Mouse (Mus musculus): ENCODE measurements around the gene Ksr2. TPM values are rescaled to one million over a fixed set of nuclear protein-coding genes. Genes with fewer than 3 reads are reported as not detected.

Gene Ksr2
- total and polyA plus RNA-seq, 2 experiments from 2014 or later, result 8.9 to 14.5 TPM

GRCm38 (mm10) chr5:117671362-117671761 is 257.6 kb downstream of the Ksr2 start:
- Histone ChIP-seq H3K27me3 (ENCODE audit: insufficient read depth, low read length) (no peaks in the 10 kb centered on the region), H3K36me3 (ENCODE audit: insufficient read depth, low read length) (no peaks in the 10 kb centered on the region), H3K9me3 (ENCODE audit: low read length) (no peaks in the 10 kb centered on the region), H3K4me2 (ENCODE audit: low read depth, low read length, poor library complexity, severe bottlenecking) (no peak overlapping the region), H3K4me3 (ENCODE audit: low read depth, low read length) (no peak overlapping the region), H3K4me1 (ENCODE audit: insufficient read depth, low read length) (no peaks in the 10 kb centered on the region), H3K27ac (ENCODE audit: low read depth, low read length) (no peak overlapping the region), H3K9ac (replicated peaks; ENCODE audit: low read length, poor library complexity, severe bottlenecking) (no peak overlapping the region)
- no peak for DNase-seq (ENCODE audit: low spot score)
- WGBS, result 59% methylated on average over 6 of the region's 6 CpGs
- no peak for TF ChIP-seq CTCF (IDR thresholded peaks at IDR 0.05)
- ATAC-seq (ENCODE audit: low FRiP score), result no peak

- no peak for TF ChIP-seq CTCF (IDR thresholded peaks at IDR 0.05)
These were observed 262.0 kb downstream of the Ksr2 start for GRCm38 (mm10) chr5:117675840-117676239.

GRCm38 (mm10) chr5:117677231-117677630 is 263.4 kb downstream of the Ksr2 start:
- ATAC-seq (ENCODE audit: low FRiP score) (no peak), DNase-seq (ENCODE audit: low spot score) (no peak)
- Histone ChIP-seq H3K4me3 (ENCODE audit: low read depth, low read length) (no peak overlapping the region), H3K9me3 (ENCODE audit: low read length) (no peaks in the 10 kb centered on the region), H3K9ac (replicated peaks; ENCODE audit: low read length, poor library complexity, severe bottlenecking) (no peak overlapping the region), H3K4me1 (ENCODE audit: insufficient read depth, low read length) (no peaks in the 10 kb centered on the region), H3K27me3 (ENCODE audit: insufficient read depth, low read length) (no peaks in the 10 kb centered on the region), H3K27ac (ENCODE audit: low read depth, low read length) (no peak overlapping the region), H3K36me3 (ENCODE audit: insufficient read depth, low read length) (no peaks in the 10 kb centered on the region), H3K4me2 (ENCODE audit: low read depth, low read length, poor library complexity, severe bottlenecking) (no peak overlapping the region)
- 96% methylated on average over 6 of the region's 6 CpGs for WGBS
- no peak for TF ChIP-seq CTCF (IDR thresholded peaks at IDR 0.05)

More at GRCm38 (mm10) chr5:117675840-117676239, 262.0 kb downstream of the Ksr2 start:
- no peak for DNase-seq (ENCODE audit: low spot score)
- no peak overlapping the region for H3K4me3 ChIP-seq (ENCODE audit: low read depth, low read length)
- no peaks in the 10 kb centered on the region for H3K9me3 ChIP-seq (ENCODE audit: low read length)
- no peak overlapping the region for H3K27ac ChIP-seq (ENCODE audit: low read depth, low read length)
- H3K4me2 ChIP-seq (ENCODE audit: low read depth, low read length, poor library complexity, severe bottlenecking), result no peak overlapping the region
- no peak overlapping the region for H3K9ac ChIP-seq (replicated peaks; ENCODE audit: low read length, poor library complexity, severe bottlenecking)
- H3K36me3 ChIP-seq (ENCODE audit: insufficient read depth, low read length), result no peaks in the 10 kb centered on the region
- no peak for ATAC-seq (ENCODE audit: low FRiP score)
- no peaks in the 10 kb centered on the region for H3K4me1 ChIP-seq (ENCODE audit: insufficient read depth, low read length)
- WGBS, result 64% methylated on average over 8 of the region's 8 CpGs
- H3K27me3 ChIP-seq (ENCODE audit: insufficient read depth, low read length), result no peaks in the 10 kb centered on the region

GRCm38 (mm10) chr5:117678371-117678770 is 264.6 kb downstream of the Ksr2 start:
- WGBS, result 61% methylated on average over 5 of the region's 5 CpGs
- Histone ChIP-seq H3K27me3 (ENCODE audit: insufficient read depth, low read length) (no peaks in the 10 kb centered on the region), H3K4me1 (ENCODE audit: insufficient read depth, low read length) (no peaks in the 10 kb centered on the region), H3K36me3 (ENCODE audit: insufficient read depth, low read length) (no peaks in the 10 kb centered on the region), H3K27ac (ENCODE audit: low read depth, low read length) (no peak overlapping the region), H3K4me3 (ENCODE audit: low read depth, low read length) (no peak overlapping the region), H3K9me3 (ENCODE audit: low read length) (no peaks in the 10 kb centered on the region), H3K4me2 (ENCODE audit: low read depth, low read length, poor library complexity, severe bottlenecking) (no peak overlapping the region), H3K9ac (replicated peaks; ENCODE audit: low read length, poor library complexity, severe bottlenecking) (no peak overlapping the region)
- DNase-seq (ENCODE audit: low spot score) (no peak), ATAC-seq (ENCODE audit: low FRiP score) (no peak)
- no peak for TF ChIP-seq CTCF (IDR thresholded peaks at IDR 0.05)

- WGBS, result 98% methylated on average over 3 of the region's 3 CpGs
- peaks cover under 1% of the 10 kb centered on the region; the same call in 1 of the 2 replicates for H3K4me1 ChIP-seq (ENCODE audit: insufficient read depth, low read length)
- no peak for ATAC-seq (ENCODE audit: low FRiP score)
These were observed 268.4 kb downstream of the Ksr2 start for GRCm38 (mm10) chr5:117682226-117682625.

GRCm38 (mm10) chr5:117684491-117684890 is 270.7 kb downstream of the Ksr2 start:
- Histone ChIP-seq H3K27me3 (ENCODE audit: insufficient read depth, low read length) (no peaks in the 10 kb centered on the region), H3K4me2 (ENCODE audit: low read depth, low read length, poor library complexity, severe bottlenecking) (no peak overlapping the region), H3K27ac (ENCODE audit: low read depth, low read length) (no peak overlapping the region), H3K36me3 (ENCODE audit: insufficient read depth, low read length) (no peaks in the 10 kb centered on the region), H3K4me1 (ENCODE audit: insufficient read depth, low read length) (peaks cover 7% of the 10 kb centered on the region), H3K4me3 (ENCODE audit: low read depth, low read length) (no peak overlapping the region), H3K9me3 (ENCODE audit: low read length) (no peaks in the 10 kb centered on the region), H3K9ac (replicated peaks; ENCODE audit: low read length, poor library complexity, severe bottlenecking) (no peak overlapping the region)
- WGBS, result 98% methylated on average over 8 of the region's 8 CpGs
- no peak for TF ChIP-seq CTCF (IDR thresholded peaks at IDR 0.05)
- no peak for ATAC-seq (ENCODE audit: low FRiP score)
- no peak for DNase-seq (ENCODE audit: low spot score)

More at GRCm38 (mm10) chr5:117682226-117682625, 268.4 kb downstream of the Ksr2 start:
- Histone ChIP-seq H3K9me3 (ENCODE audit: low read length) (no peaks in the 10 kb centered on the region), H3K9ac (replicated peaks; ENCODE audit: low read length, poor library complexity, severe bottlenecking) (no peak overlapping the region), H3K27me3 (ENCODE audit: insufficient read depth, low read length) (no peaks in the 10 kb centered on the region), H3K27ac (ENCODE audit: low read depth, low read length) (no peak overlapping the region), H3K4me2 (ENCODE audit: low read depth, low read length, poor library complexity, severe bottlenecking) (no peak overlapping the region), H3K4me3 (ENCODE audit: low read depth, low read length) (no peak overlapping the region), H3K36me3 (ENCODE audit: insufficient read depth, low read length) (no peaks in the 10 kb centered on the region)
- DNase-seq (ENCODE audit: low spot score), result no peak
- TF ChIP-seq CTCF (IDR thresholded peaks at IDR 0.05), result no peak
